Mouse (Mus musculus) bone marrow, adult 2 months (tissue): Measurements from ENCODE around the gene Mcm10. TPM values are rescaled to one million over a fixed set of nuclear protein-coding genes. Genes with fewer than 3 reads are reported as not detected.
"Not testable (repeated sequence)": the region's sequence is repeated elsewhere in the genome, so short reads cannot be mapped to it uniquely, and the experiment has no call there.

Experiments used
- H3K27ac ChIP-seq: fragments of 200-500 bp; 2 replicates; pipeline ENCODE4 v1.5.1; 2012; ENCODE audit warnings: low read depth, mild to moderate bottlenecking, control low read depth, inconsistent platforms, low read length; ENCODE audit not compliant: control insufficient read depth, poor library complexity, insufficient read depth
- H3K4me1 ChIP-seq: fragments of 200-500 bp; 2 replicates; pipeline ENCODE4 v1.6.1; 2011; ENCODE audit warnings: low read length; ENCODE audit not compliant: control insufficient read depth, insufficient read depth
- H3K4me3 ChIP-seq: fragments of 200-500 bp; replicated peaks from 2 replicates; pipeline ENCODE3; 2011; ENCODE audit warnings: mild to moderate bottlenecking, low read depth, low read length, control low read depth; ENCODE audit not compliant: control insufficient read depth
- CTCF ChIP-seq: fragments of 200-500 bp; IDR thresholded peaks from 2 replicates; pipeline ENCODE4 v1.5.1; 2011; ENCODE audit warnings: low read length, control low read depth; ENCODE audit not compliant: control insufficient read depth, insufficient read depth
- POLR2A ChIP-seq: fragments of 200-500 bp; IDR thresholded peaks from 2 replicates; pipeline ENCODE4 v1.6.1; 2011; ENCODE audit warnings: low read depth, mild to moderate bottlenecking, control low read depth, low read length, borderline replicate concordance; ENCODE audit not compliant: control insufficient read depth
- WGBS: fragments of 180-500 bp; shearing (Covaris S2); methylation state at CpG from one replicate; pipeline ENCODE4 v1.1.7; 2018; 5-methylcytosine and 5-hydroxymethylcytosine counted together
- polyA plus RNA-seq: library from polyadenylated mRNA; stranded (reverse); fragments of >200 nt; gene quantifications from 2 replicates; pipeline ENCODE4 v1.2.4, GENCODE M21; 2011; ENCODE audit warnings: low replicate concordance; ENCODE audit not compliant: missing spikeins, insufficient read depth, insufficient read length

Mcm10 gene
- polyA plus RNA-seq, 1 experiment = 92.2 TPM

DNA sequence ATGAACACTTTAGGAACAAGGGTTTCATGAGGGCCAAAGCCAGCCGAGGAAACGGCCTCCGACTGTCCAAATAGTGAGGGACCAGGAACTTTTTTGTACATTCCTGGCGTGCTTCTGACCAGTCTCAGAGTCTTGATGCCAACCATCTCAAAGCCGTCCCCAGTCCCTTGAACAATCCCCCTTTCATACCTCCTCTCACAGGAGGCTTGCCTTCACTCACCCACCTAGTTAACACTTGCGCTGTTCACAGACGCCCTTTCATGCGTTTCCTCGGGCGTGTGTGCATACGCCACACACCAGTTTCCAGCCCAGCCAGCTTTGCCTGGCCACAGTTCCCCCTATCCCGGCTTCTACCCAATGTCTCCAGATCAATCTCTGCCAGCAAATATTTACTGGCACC, 54.6 kb downstream of the Mcm10 start:
- WGBS = 83% methylated on average over 12 of the region's 12 CpGs

DNA sequence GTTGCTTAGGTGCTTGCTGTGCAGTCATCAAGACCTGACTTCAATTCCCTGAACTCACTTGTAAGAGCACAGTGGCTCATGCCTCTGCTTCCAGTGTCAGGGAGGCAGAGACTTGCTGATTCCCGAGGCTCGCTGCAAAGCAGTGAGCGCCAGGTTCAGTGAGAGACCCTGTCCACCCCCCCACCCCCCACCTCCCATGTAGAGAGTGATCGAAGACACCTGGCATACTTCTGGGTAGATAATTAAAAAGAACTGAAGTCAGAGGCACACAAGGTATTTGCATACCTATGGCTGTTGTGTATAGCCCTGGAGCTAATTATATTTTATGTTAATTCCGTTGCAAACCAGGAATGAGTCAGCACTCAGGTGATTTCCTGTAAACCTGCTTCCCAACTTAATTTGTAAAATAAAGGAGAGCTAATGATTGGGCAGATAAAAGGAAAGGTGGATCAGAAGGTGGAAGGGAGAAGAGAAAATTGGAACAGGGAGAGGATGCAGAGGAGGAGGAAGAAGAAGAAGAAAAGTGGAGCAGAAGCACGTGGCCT, 58.3 kb downstream of the Mcm10 start:
- no peak overlapping the region for H3K4me3 ChIP-seq
- no peak for TF ChIP-seq POLR2A
- no peak for TF ChIP-seq CTCF
- H3K27ac ChIP-seq = no peak overlapping the region
- 76% methylated on average over 6 of the region's 6 CpGs for WGBS
- no peaks in the 10 kb centered on the region for H3K4me1 ChIP-seq

More for the DNA sequence above, 54.6 kb downstream of the Mcm10 start:
- TF ChIP-seq CTCF (no peak), POLR2A (no peak)
- Histone ChIP-seq H3K27ac (no peak overlapping the region), H3K4me3 (no peak overlapping the region), H3K4me1 (no peaks in the 10 kb centered on the region)

DNA sequence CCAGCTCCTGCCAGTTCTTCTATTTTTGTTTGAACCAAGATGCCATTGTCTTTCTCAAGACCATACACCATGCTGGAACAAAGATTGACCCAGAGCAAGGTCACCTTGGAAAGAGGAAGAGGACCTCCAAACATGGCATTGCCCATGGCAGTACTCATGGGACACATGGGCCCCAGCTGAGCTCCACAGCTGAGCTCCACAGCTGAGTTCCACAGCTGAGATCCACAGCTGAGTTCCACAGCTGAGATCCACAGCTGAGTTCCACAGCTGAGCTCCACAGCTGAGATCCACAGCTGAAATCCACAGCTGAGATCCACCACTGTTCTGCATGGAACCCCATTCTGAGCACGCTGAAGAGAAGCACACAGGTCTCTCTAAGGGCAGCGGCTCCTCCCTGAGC, 61.6 kb downstream of the Mcm10 start:
- TF ChIP-seq POLR2A (no peak), CTCF (no peak)
- no peak overlapping the region for H3K27ac ChIP-seq
- H3K4me1 ChIP-seq = no peaks in the 10 kb centered on the region
- H3K4me3 ChIP-seq = no peak overlapping the region
- WGBS = 93% methylated on average over 2 of the region's 2 CpGs

DNA sequence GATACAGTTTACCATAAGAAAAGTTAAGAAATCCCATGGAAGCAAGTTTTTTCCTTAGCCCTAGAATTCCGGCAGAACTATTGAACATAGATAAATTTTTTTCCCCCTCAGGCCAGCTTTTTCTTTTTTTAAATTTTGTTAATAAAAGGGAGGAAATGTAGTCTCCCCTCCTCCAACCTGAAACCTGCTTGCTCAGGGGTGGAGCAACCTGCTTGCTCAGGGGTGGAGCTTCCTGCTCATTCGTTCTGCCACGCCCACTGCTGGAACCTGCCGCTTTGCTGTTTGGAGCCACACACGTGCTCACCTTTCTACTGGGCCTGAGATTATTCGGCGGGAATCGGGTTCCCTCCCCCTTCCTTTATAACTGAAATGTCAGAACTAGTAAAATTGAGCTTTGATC, 62.9 kb downstream of the Mcm10 start:
- not testable (repeated sequence) for H3K27ac ChIP-seq, H3K4me1 ChIP-seq, H3K4me3 ChIP-seq
- 73% methylated on average over 7 of the region's 8 CpGs for WGBS

DNA sequence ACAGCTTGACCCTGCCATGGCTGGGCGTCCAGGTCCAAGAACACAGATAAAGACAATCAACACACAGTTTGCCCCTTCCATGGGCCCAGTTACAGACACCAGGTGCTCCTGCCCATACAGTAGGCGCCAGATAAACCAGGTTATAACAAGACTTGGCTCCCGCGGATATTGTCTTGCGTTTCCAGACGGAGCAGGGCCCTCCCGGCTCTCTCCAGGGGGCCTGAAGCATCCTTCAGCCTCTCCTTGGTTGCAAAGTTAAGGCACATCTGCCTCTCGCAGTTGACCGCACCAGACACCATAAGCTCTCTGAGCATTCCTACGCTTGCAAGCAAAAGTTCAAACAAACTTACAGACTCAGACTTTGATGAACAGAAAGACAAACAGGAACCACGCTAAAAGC, 71.7 kb downstream of the Mcm10 start:
- TF ChIP-seq CTCF (no peak), POLR2A (no peak)
- H3K27ac ChIP-seq = no peak overlapping the region
- H3K4me3 ChIP-seq = no peak overlapping the region
- 88% methylated on average over 11 of the region's 11 CpGs for WGBS
- no peaks in the 10 kb centered on the region for H3K4me1 ChIP-seq

Other genes with a start within 250 kb of the Mcm10 start
- 15.7 and 17.7 TPM in 2 replicates for gene Sephs1, start 131.2 kb downstream of the Mcm10 start, polyA plus RNA-seq
- gene Phyh, start 93.8 kb downstream of the Mcm10 start, polyA plus RNA-seq = 19.6 and 44.1 TPM in 2 replicates
- gene Ucma, start 36.7 kb downstream of the Mcm10 start, polyA plus RNA-seq = 2.8 TPM in 1 of 2 replicates, not detected in the other
- 52.5 and 60.2 TPM in 2 replicates for gene Optn, start 51.3 kb upstream of the Mcm10 start, polyA plus RNA-seq
- gene Ccdc3, start 125.0 kb upstream of the Mcm10 start, polyA plus RNA-seq = 1.1 TPM in 2 replicates